Mouse (Mus musculus) midbrain, embryonic 11.5 days (tissue): ENCODE measurements around the gene Gpc6. TPM values are rescaled to one million over a fixed set of nuclear protein-coding genes. Genes with fewer than 3 reads are reported as not detected.

Experiments
- ATAC-seq: fragments of 200-750 bp; cut with Nextera tagmentation; 2 replicates; pipeline ENCODE4 v1.8.0; 2017; ENCODE audit warnings: moderate TSS enrichment, moderate library complexity; ENCODE audit not compliant: low FRiP score
- DNase-seq: peaks from one replicate; pipeline ENCODE4 v3.0.0; 2015; ENCODE audit warnings: low spot score; ENCODE audit errors: missing footprints
- H3K27ac ChIP-seq: fragments of 300-500 bp; sonication (generic); 2 replicates; pipeline ENCODE4 v1.5.1; 2014; ENCODE audit warnings: low read depth, low read length
- H3K27me3 ChIP-seq: fragments of 300-500 bp; sonication (generic); 2 replicates; pipeline ENCODE4 v1.6.1; 2014; ENCODE audit warnings: mild to moderate bottlenecking, low read length, moderate library complexity, mixed read lengths; ENCODE audit not compliant: control insufficient read depth, insufficient read depth
- H3K36me3 ChIP-seq: fragments of 300-500 bp; sonication (generic); 2 replicates; pipeline ENCODE4 v1.6.1; 2014; ENCODE audit warnings: mild to moderate bottlenecking, low read length, moderate library complexity, mixed read lengths; ENCODE audit not compliant: control insufficient read depth, insufficient read depth
- H3K4me1 ChIP-seq: fragments of 300-500 bp; sonication (generic); 2 replicates; pipeline ENCODE4 v1.6.1; 2014; ENCODE audit warnings: low read length; ENCODE audit not compliant: control insufficient read depth, insufficient read depth
- H3K4me2 ChIP-seq: fragments of 300-500 bp; sonication (generic); 2 replicates; pipeline ENCODE4 v1.6.1; 2014; ENCODE audit warnings: mild to moderate bottlenecking, moderate library complexity
- H3K4me3 ChIP-seq: fragments of 300-500 bp; sonication (generic); 2 replicates; pipeline ENCODE4 v1.5.1; 2014; ENCODE audit warnings: low read depth, low read length
- H3K9ac ChIP-seq: fragments of 300-500 bp; sonication (generic); 2 replicates; pipeline ENCODE4 v1.6.1; 2014; ENCODE audit warnings: low read length
- H3K9me3 ChIP-seq: fragments of 300-500 bp; sonication (generic); 2 replicates; pipeline ENCODE4 v1.6.1; 2016; ENCODE audit warnings: low read length; ENCODE audit not compliant: control insufficient read depth
- WGBS: fragments of 180-500 bp; shearing (Covaris S2); extraction: QIAGEN DNeasy Blood & Tissue Kit; methylation state at CpG from one replicate; pipeline ENCODE4 v1.1.7; 2014; 5-methylcytosine and 5-hydroxymethylcytosine counted together
- polyA plus RNA-seq: library from polyadenylated mRNA; unstranded; fragments of >200 nt; fragmentation: Nextera tagmentation; extraction: Ambion mirVana; gene quantifications from 2 replicates; pipeline ENCODE4 v1.2.1, GENCODE M21; 2014

Gpc6 gene
- polyA plus RNA-seq, 1 experiment from 2014 or later: 24.6 TPM

- peak; percentile 50; the same call in 1 of the 2 replicates for ATAC-seq
- H3K4me2 ChIP-seq: no peak overlapping the region
- DNase-seq: no peak
- H3K27ac ChIP-seq: no peak overlapping the region
- WGBS: 83% methylated on average over 5 of the region's 5 CpGs
- no peaks in the 10 kb centered on the region for H3K27me3 ChIP-seq
- H3K36me3 ChIP-seq: no peaks in the 10 kb centered on the region
- no peak overlapping the region for H3K9ac ChIP-seq
- no peaks in the 10 kb centered on the region for H3K9me3 ChIP-seq
- peaks cover 3% of the 10 kb centered on the region; the same call in 1 of the 2 replicates for H3K4me1 ChIP-seq
- H3K4me3 ChIP-seq: no peak overlapping the region
These were observed 875.3 kb downstream of the Gpc6 start for GRCm38 (mm10) chr14:117800399-117800798.

GRCm38 (mm10) chr14:117807846-117808245 is 882.7 kb downstream of the Gpc6 start:
- H3K9me3 ChIP-seq: no peaks in the 10 kb centered on the region
- no peak overlapping the region for H3K4me2 ChIP-seq
- DNase-seq: no peak
- no peaks in the 10 kb centered on the region for H3K27me3 ChIP-seq
- no peak overlapping the region for H3K4me3 ChIP-seq
- ATAC-seq: no peak
- no peak overlapping the region for H3K27ac ChIP-seq
- WGBS: 98% methylated on average over 4 of the region's 4 CpGs
- H3K4me1 ChIP-seq: no peaks in the 10 kb centered on the region
- no peak overlapping the region for H3K9ac ChIP-seq
- no peaks in the 10 kb centered on the region for H3K36me3 ChIP-seq

- WGBS: 91% methylated on average over 2 of the region's 2 CpGs
- no peaks in the 10 kb centered on the region for H3K27me3 ChIP-seq
- no peaks in the 10 kb centered on the region for H3K4me1 ChIP-seq
- H3K9me3 ChIP-seq: no peaks in the 10 kb centered on the region
- H3K27ac ChIP-seq: no peak overlapping the region
- H3K9ac ChIP-seq: no peak overlapping the region
- ATAC-seq: no peak
- no peak overlapping the region for H3K4me3 ChIP-seq
- no peak overlapping the region for H3K4me2 ChIP-seq
- H3K36me3 ChIP-seq: no peaks in the 10 kb centered on the region
- DNase-seq: no peak
These were observed 883.2 kb downstream of the Gpc6 start for GRCm38 (mm10) chr14:117808326-117808725.

GRCm38 (mm10) chr14:117810321-117811270 is 885.5 kb downstream of the Gpc6 start:
- H3K27me3 ChIP-seq: no peaks in the 10 kb centered on the region
- no peak for DNase-seq
- no peak for ATAC-seq
- no peaks in the 10 kb centered on the region for H3K36me3 ChIP-seq
- H3K4me2 ChIP-seq: no peak overlapping the region
- no peak overlapping the region for H3K9ac ChIP-seq
- no peak overlapping the region for H3K4me3 ChIP-seq
- no peak overlapping the region for H3K27ac ChIP-seq
- no peaks in the 10 kb centered on the region for H3K9me3 ChIP-seq
- 84% methylated on average over 15 of the region's 15 CpGs for WGBS
- no peaks in the 10 kb centered on the region for H3K4me1 ChIP-seq

- Histone ChIP-seq H3K27me3 (no peaks in the 10 kb centered on the region), H3K9ac (no peak overlapping the region), H3K4me2 (no peak overlapping the region), H3K4me3 (no peak overlapping the region), H3K36me3 (no peaks in the 10 kb centered on the region), H3K9me3 (no peaks in the 10 kb centered on the region), H3K27ac (no peak overlapping the region), H3K4me1 (no peaks in the 10 kb centered on the region)
- DNase-seq: no peak
- no peak for ATAC-seq
- 91% methylated on average over 3 of the region's 3 CpGs for WGBS
These were observed 888.4 kb downstream of the Gpc6 start for GRCm38 (mm10) chr14:117813473-117813872.

GRCm38 (mm10) chr14:117816008-117816407 is 890.9 kb downstream of the Gpc6 start:
- H3K9ac ChIP-seq: no peak overlapping the region
- 93% methylated on average over 9 of the region's 9 CpGs for WGBS
- no peak overlapping the region for H3K27ac ChIP-seq
- H3K4me1 ChIP-seq: no peaks in the 10 kb centered on the region
- no peak overlapping the region for H3K4me3 ChIP-seq
- H3K27me3 ChIP-seq: no peaks in the 10 kb centered on the region
- no peaks in the 10 kb centered on the region for H3K36me3 ChIP-seq
- ATAC-seq (no peak), DNase-seq (no peak)
- no peak overlapping the region for H3K4me2 ChIP-seq
- no peaks in the 10 kb centered on the region for H3K9me3 ChIP-seq

- no peak overlapping the region for H3K4me3 ChIP-seq
These were observed 891.6 kb downstream of the Gpc6 start for GRCm38 (mm10) chr14:117816706-117817105.

GRCm38 (mm10) chr14:117817196-117817595 is 892.1 kb downstream of the Gpc6 start:
- Histone ChIP-seq H3K36me3 (no peaks in the 10 kb centered on the region), H3K27me3 (no peaks in the 10 kb centered on the region), H3K4me3 (no peak overlapping the region), H3K27ac (no peak overlapping the region), H3K9ac (no peak overlapping the region), H3K4me2 (no peak overlapping the region), H3K4me1 (no peaks in the 10 kb centered on the region), H3K9me3 (no peaks in the 10 kb centered on the region)
- WGBS: 91% methylated on average over 4 of the region's 4 CpGs
- DNase-seq (no peak), ATAC-seq (no peak)

More at GRCm38 (mm10) chr14:117816706-117817105, 891.6 kb downstream of the Gpc6 start:
- no peak for ATAC-seq
- no peaks in the 10 kb centered on the region for H3K27me3 ChIP-seq
- DNase-seq: no peak
- H3K4me2 ChIP-seq: no peak overlapping the region
- H3K36me3 ChIP-seq: no peaks in the 10 kb centered on the region
- 96% methylated on average over 3 of the region's 3 CpGs for WGBS
- no peaks in the 10 kb centered on the region for H3K4me1 ChIP-seq
- H3K9me3 ChIP-seq: no peaks in the 10 kb centered on the region
- H3K9ac ChIP-seq: no peak overlapping the region
- H3K27ac ChIP-seq: no peak overlapping the region

GRCm38 (mm10) chr14:117824491-117824890 is 899.4 kb downstream of the Gpc6 start:
- DNase-seq (no peak), ATAC-seq (no peak)
- no peaks in the 10 kb centered on the region for H3K9me3 ChIP-seq
- no peaks in the 10 kb centered on the region for H3K4me1 ChIP-seq
- no peak overlapping the region for H3K9ac ChIP-seq
- H3K4me3 ChIP-seq: no peak overlapping the region
- no peak overlapping the region for H3K4me2 ChIP-seq
- no peaks in the 10 kb centered on the region for H3K27me3 ChIP-seq
- no peaks in the 10 kb centered on the region for H3K36me3 ChIP-seq
- H3K27ac ChIP-seq: no peak overlapping the region
